Mouse (Mus musculus): ENCODE measurements at regions not wholly inside any gene's neighbourhood (a gene's known extent, or its start where the extent isn't known, plus 50 kb on each side); places are given as distances from the start of the nearest gene placed in this dataset.

- TF ChIP-seq EP300 (optimal IDR thresholded peaks at IDR 0.05) (no peak), CTCF (IDR thresholded peaks at IDR 0.05; ENCODE audit: low read depth) (no peak)
- Histone ChIP-seq H3K27me3 (ENCODE audit: control insufficient read depth, insufficient read depth, low read length) (no peaks in the 10 kb centered on the region), H3K4me1 (replicated peaks; ENCODE audit: control insufficient read depth, insufficient read depth) (no peaks in the 10 kb centered on the region), H3K27ac (replicated peaks) (no peak overlapping the region), H3K4me2 (replicated peaks; ENCODE audit: low read depth) (no peak overlapping the region), H3K9ac (ENCODE audit: low read length) (no peak overlapping the region), H3K9me3 (ENCODE audit: control insufficient read depth, low read length) (no peaks in the 10 kb centered on the region), H3K4me3 (ENCODE audit: low read depth, low read length) (no peak overlapping the region), H3K36me3 (ENCODE audit: control insufficient read depth, insufficient read depth, low read length) (no peaks in the 10 kb centered on the region)
- 46% methylated on average over 2 of the region's 2 CpGs for WGBS
- DNase-seq (ENCODE audit: low spot score) (no peak), ATAC-seq (ENCODE audit: low FRiP score, low TSS enrichment) (peak; percentile 42; the same call in 1 of the 2 replicates)
Measured at GRCm38 (mm10) chr5:46139024-46139423, 281.6 kb upstream of the Lcorl start.

GRCm38 (mm10) chr5:46137695-46138094, 280.3 kb upstream of the Lcorl start:
- DNase-seq (ENCODE audit: low spot score) (no peak), ATAC-seq (ENCODE audit: low FRiP score, low TSS enrichment) (no peak)
- Histone ChIP-seq H3K36me3 (ENCODE audit: control insufficient read depth, insufficient read depth, low read length) (no peaks in the 10 kb centered on the region), H3K9me3 (ENCODE audit: control insufficient read depth, low read length) (no peaks in the 10 kb centered on the region), H3K27ac (replicated peaks) (no peak overlapping the region), H3K4me2 (replicated peaks; ENCODE audit: low read depth) (no peak overlapping the region), H3K27me3 (ENCODE audit: control insufficient read depth, insufficient read depth, low read length) (no peaks in the 10 kb centered on the region), H3K4me1 (replicated peaks; ENCODE audit: control insufficient read depth, insufficient read depth) (no peaks in the 10 kb centered on the region), H3K4me3 (ENCODE audit: low read depth, low read length) (no peak overlapping the region), H3K9ac (ENCODE audit: low read length) (no peak overlapping the region)
- 34% methylated on average over 3 of the region's 3 CpGs for whole genome bisulfite sequencing
- TF ChIP-seq CTCF (IDR thresholded peaks at IDR 0.05; ENCODE audit: low read depth) (no peak), EP300 (optimal IDR thresholded peaks at IDR 0.05) (no peak)

GRCm38 (mm10) chr5:46108020-46108419, 250.6 kb upstream of the Lcorl start:
- no peak for DNase-seq (ENCODE audit: low spot score)
- H3K4me2 ChIP-seq (replicated peaks; ENCODE audit: low read depth): no peak overlapping the region
- WGBS: 85% methylated on average over 4 of the region's 4 CpGs
- H3K36me3 ChIP-seq (ENCODE audit: control insufficient read depth, insufficient read depth, low read length): no peaks in the 10 kb centered on the region
- H3K9ac ChIP-seq (ENCODE audit: low read length): no peak overlapping the region
- no peak for TF ChIP-seq EP300 (optimal IDR thresholded peaks at IDR 0.05)
- no peak for TF ChIP-seq CTCF (IDR thresholded peaks at IDR 0.05; ENCODE audit: low read depth)
- H3K27ac ChIP-seq (replicated peaks): no peak overlapping the region
- no peak for ATAC-seq (ENCODE audit: low FRiP score, low TSS enrichment)
- no peaks in the 10 kb centered on the region for H3K27me3 ChIP-seq (ENCODE audit: control insufficient read depth, insufficient read depth, low read length)
- no peaks in the 10 kb centered on the region for H3K9me3 ChIP-seq (ENCODE audit: control insufficient read depth, low read length)
- no peak overlapping the region for H3K4me3 ChIP-seq (ENCODE audit: low read depth, low read length)
- H3K4me1 ChIP-seq (replicated peaks; ENCODE audit: control insufficient read depth, insufficient read depth): no peaks in the 10 kb centered on the region

GRCm38 (mm10) chr5:46103350-46103749, 245.9 kb upstream of the Lcorl start:
- no peak overlapping the region for H3K27ac ChIP-seq (replicated peaks)
- H3K36me3 ChIP-seq (ENCODE audit: control insufficient read depth, insufficient read depth, low read length): no peaks in the 10 kb centered on the region
- no peak for TF ChIP-seq EP300 (optimal IDR thresholded peaks at IDR 0.05)
- TF ChIP-seq CTCF (IDR thresholded peaks at IDR 0.05; ENCODE audit: low read depth): no peak
- no peak overlapping the region for H3K4me3 ChIP-seq (ENCODE audit: low read depth, low read length)
- DNase-seq (ENCODE audit: low spot score): no peak
- no peak overlapping the region for H3K9ac ChIP-seq (ENCODE audit: low read length)
- no peaks in the 10 kb centered on the region for H3K4me1 ChIP-seq (replicated peaks; ENCODE audit: control insufficient read depth, insufficient read depth)
- no peaks in the 10 kb centered on the region for H3K27me3 ChIP-seq (ENCODE audit: control insufficient read depth, insufficient read depth, low read length)
- no peak overlapping the region for H3K4me2 ChIP-seq (replicated peaks; ENCODE audit: low read depth)
- H3K9me3 ChIP-seq (ENCODE audit: control insufficient read depth, low read length): no peaks in the 10 kb centered on the region
- WGBS: 71% methylated on average over 4 of the region's 4 CpGs
- no peak for ATAC-seq (ENCODE audit: low FRiP score, low TSS enrichment)

GRCm38 (mm10) chr5:46092549-46092948, 235.1 kb upstream of the Lcorl start:
- WGBS: 88% methylated on average over 5 of the region's 5 CpGs
- no peak overlapping the region for H3K9ac ChIP-seq (ENCODE audit: low read length)
- no peaks in the 10 kb centered on the region for H3K36me3 ChIP-seq (ENCODE audit: control insufficient read depth, insufficient read depth, low read length)
- no peaks in the 10 kb centered on the region for H3K4me1 ChIP-seq (replicated peaks; ENCODE audit: control insufficient read depth, insufficient read depth)
- TF ChIP-seq CTCF (IDR thresholded peaks at IDR 0.05; ENCODE audit: low read depth): no peak
- no peak for TF ChIP-seq EP300 (optimal IDR thresholded peaks at IDR 0.05)
- no peak overlapping the region for H3K27ac ChIP-seq (replicated peaks)
- DNase-seq (ENCODE audit: low spot score) (no peak), ATAC-seq (ENCODE audit: low FRiP score, low TSS enrichment) (no peak)
- no peaks in the 10 kb centered on the region for H3K9me3 ChIP-seq (ENCODE audit: control insufficient read depth, low read length)
- no peaks in the 10 kb centered on the region for H3K27me3 ChIP-seq (ENCODE audit: control insufficient read depth, insufficient read depth, low read length)
- H3K4me3 ChIP-seq (ENCODE audit: low read depth, low read length): no peak overlapping the region
- no peak overlapping the region for H3K4me2 ChIP-seq (replicated peaks; ENCODE audit: low read depth)

- H3K36me3 ChIP-seq (ENCODE audit: control insufficient read depth, insufficient read depth, low read length): no peaks in the 10 kb centered on the region
- no peak overlapping the region for H3K4me2 ChIP-seq (replicated peaks; ENCODE audit: low read depth)
- TF ChIP-seq EP300 (optimal IDR thresholded peaks at IDR 0.05) (no peak), CTCF (IDR thresholded peaks at IDR 0.05; ENCODE audit: low read depth) (no peak)
- 61% methylated on average over 1 of the region's 1 CpGs for whole genome bisulfite sequencing
- no peak overlapping the region for H3K27ac ChIP-seq (replicated peaks)
- H3K27me3 ChIP-seq (ENCODE audit: control insufficient read depth, insufficient read depth, low read length): no peaks in the 10 kb centered on the region
- DNase-seq (ENCODE audit: low spot score): no peak
- H3K9ac ChIP-seq (ENCODE audit: low read length): no peak overlapping the region
- no peaks in the 10 kb centered on the region for H3K9me3 ChIP-seq (ENCODE audit: control insufficient read depth, low read length)
- H3K4me1 ChIP-seq (replicated peaks; ENCODE audit: control insufficient read depth, insufficient read depth): no peaks in the 10 kb centered on the region
- ATAC-seq (ENCODE audit: low FRiP score, low TSS enrichment): no peak
- no peak overlapping the region for H3K4me3 ChIP-seq (ENCODE audit: low read depth, low read length)
Measured at GRCm38 (mm10) chr5:46086885-46087284, 229.5 kb upstream of the Lcorl start.
